Mouse (Mus musculus) gastrocnemius, adult 2 months (tissue): Measurements from ENCODE around the gene Csrp2. TPM values are rescaled to one million over a fixed set of nuclear protein-coding genes. Genes with fewer than 3 reads are reported as not detected.
A peak's percentile ranks its signal among the peaks of the same experiment; 100 is the strongest.

ENCODE experiments used
- DNase-seq: peaks from one replicate; pipeline ENCODE4 v3.0.0; 2022
- H3K27ac ChIP-seq: fragments of 200-600 bp; 2 replicates; pipeline ENCODE4 v1.8.1; 2022; ENCODE audit warnings: mild to moderate bottlenecking
- H3K4me3 ChIP-seq: fragments of 200-600 bp; 2 replicates; pipeline ENCODE4 v1.8.1; 2022; ENCODE audit warnings: mild to moderate bottlenecking, moderate library complexity
- CTCF ChIP-seq: fragments of 200-600 bp; IDR thresholded peaks from 2 replicates; pipeline ENCODE4 v1.8.1; 2022; ENCODE audit warnings: antibody characterized with exemption, mild to moderate bottlenecking, moderate library complexity
- intact Hi-C: fragments of 180-260 bp; cut with DNase I; formaldehyde crosslinking; loops from one replicate; pipeline ENCODE4 v1.15.1; 2025
- total RNA-seq, 2 experiments: library from RNA; stranded (reverse); gene quantifications; 2 replicates each; pipeline ENCODE4 v1.2.3; 2021

The Csrp2 gene
- total RNA-seq, 2 experiments from 2014 or later, result 4.1 to 6.2 TPM

DNA sequence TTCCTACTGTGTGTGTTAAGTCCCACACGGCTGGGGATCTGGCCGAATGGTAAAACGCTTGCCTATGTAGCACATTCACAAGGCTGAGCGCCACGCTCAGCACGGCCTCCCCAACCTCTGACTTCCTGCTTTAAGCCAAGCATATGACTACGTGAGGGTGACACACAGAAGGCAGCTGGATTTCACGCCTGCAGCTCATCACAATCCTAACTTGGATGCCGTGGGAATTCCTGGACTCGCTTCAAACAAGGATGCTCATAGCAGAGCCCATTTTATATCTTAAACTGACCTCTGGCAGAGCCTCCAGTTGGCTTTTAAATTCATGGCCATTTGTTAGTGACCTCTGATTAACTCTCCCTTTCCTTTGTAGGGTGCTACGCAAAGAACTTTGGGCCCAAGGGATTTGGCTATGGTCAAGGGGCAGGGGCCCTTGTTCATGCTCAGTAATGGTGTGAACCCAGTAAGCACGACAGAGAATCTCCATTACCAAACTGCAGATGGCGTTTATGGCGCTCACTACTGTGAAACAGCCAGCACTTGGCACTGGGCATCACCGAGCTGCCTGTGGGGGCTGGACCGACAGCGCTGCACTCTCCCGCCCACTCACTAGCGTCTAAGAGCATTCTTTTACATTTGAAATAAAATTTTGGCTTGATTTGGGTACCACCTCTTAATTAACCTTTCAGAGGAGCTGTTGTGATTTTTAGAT lies 19.4 kb downstream of the Csrp2 start:
- no peak overlapping the region for H3K4me3 ChIP-seq
- peak; percentile 38 for DNase-seq
- intact Hi-C loops, result no loop called here
- peak overlapping the region; percentile 59; the same call in 1 of the 2 replicates for H3K27ac ChIP-seq
- peak; percentile 4; the same call in 1 of the 2 replicates for TF ChIP-seq CTCF

DNA sequence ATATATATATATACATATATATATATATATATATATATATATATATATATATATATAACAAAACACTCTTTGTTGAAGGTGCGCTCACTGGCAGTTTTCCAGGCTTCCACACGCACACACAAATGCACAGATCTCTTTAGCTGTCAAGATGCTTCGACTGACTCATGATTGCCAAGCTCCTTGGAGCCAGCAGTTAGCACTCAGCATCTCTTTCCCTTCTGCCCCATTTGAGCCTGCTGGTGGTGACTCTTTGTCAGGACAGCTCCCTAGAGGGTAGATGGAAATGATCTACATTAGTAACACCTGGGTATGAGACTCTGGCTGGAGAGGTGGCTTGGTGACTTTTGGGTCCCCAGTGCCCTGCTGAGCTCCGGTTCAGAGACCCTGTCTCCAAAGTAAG lies 20.1 kb downstream of the Csrp2 start:
- intact Hi-C loops, result no loop called here
- Histone ChIP-seq H3K27ac (no peak overlapping the region), H3K4me3 (no peak overlapping the region)
- no peak for DNase-seq
- no peak for TF ChIP-seq CTCF

DNA sequence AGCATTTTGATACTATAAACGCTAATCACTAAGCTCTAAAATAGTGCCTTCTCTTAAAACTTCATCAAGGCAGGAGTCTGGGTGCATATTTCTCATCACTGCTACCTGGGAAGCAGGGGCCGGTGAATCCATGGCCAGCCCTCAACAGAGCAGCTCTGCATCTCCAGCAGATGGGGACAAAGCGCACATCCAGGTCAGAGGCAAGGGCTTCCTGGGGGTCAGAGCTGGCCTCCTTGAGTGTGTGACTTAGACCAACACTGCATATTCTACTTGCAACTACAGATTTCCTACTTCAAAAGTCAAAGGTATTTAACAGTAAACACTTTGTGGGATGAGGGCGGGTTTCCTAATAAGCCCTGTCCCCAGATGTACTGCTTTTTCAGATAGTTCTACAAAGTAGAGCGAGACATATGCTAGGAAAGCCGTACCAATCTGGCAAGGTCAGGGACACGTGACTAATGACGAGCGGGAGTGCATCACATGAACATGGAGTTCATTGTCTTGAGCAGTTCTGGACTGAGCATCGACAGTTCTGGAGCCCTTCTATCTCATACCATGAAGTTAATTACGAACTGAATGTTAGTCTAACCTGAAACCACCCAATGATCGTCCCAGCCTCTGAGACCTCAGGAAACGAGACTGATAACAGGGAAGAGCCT lies 21.3 kb downstream of the Csrp2 start:
- peak; percentile 20; the same call in 1 of the 2 replicates for TF ChIP-seq CTCF
- DNase-seq, result no peak
- H3K4me3 ChIP-seq, result no peak overlapping the region
- no peak overlapping the region for H3K27ac ChIP-seq
- intact Hi-C loops, result no loop called here

DNA sequence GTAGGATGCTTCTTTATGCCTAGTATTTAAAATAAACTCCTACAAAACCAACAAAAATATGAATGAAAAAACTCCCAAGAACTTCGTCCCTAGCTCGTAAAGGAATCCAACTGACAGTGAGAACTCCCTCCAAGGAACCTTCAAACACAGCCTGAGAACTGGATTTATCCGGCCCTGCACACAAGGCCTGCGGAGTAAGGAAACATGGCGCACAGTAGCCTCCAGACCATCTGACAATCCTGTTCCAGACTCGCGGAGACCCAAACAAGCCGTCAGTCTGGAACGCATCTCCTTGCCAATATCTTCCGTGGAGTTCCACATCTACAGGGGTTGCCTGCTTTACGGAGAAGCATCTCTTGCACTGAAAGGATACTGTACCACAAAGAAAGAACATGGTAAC lies 22.4 kb downstream of the Csrp2 start:
- no peak overlapping the region for H3K27ac ChIP-seq
- no peak for DNase-seq
- intact Hi-C loops, result no loop called here
- H3K4me3 ChIP-seq, result no peak overlapping the region
- TF ChIP-seq CTCF, result no peak

DNA sequence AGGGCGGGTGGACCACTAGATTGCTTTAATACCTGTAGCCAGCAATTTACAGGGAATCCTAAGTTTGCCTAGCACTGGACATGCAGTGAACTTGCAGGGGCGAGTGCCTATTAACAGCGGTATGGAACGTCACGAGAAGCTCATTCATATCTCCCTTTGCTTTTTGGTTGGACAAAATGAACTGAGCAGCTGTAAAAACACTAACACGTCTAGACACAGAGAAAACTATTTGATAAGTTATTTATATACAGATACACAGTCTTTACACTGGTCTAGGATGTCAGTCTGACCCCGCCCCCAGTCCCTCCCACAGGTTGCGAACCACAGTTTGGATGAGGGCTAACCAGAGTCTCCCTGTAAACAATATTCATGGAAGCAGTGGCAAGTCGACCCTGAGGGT lies 23.2 kb downstream of the Csrp2 start:
- no peak overlapping the region for H3K27ac ChIP-seq

DNA sequence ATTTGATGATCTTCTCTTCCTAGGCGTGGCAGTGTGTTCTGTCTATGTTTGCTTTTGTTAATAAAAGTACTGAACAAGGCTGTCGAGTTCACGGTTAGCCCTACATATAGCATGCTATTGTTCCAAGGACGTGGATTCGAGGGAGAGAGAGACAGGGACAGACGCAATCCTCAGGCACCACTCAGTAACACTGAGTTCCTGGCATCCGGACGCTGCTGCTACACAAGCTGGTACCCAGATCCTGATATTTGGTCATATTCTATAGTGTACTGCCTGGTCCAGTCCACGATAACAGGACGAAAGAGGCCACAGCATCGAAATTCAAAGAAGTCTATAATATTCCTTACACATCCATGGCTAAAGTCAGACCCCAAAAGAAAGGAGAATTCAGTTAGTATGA lies 24.6 kb downstream of the Csrp2 start:
- no peak for TF ChIP-seq CTCF
- no peak overlapping the region for H3K27ac ChIP-seq
- intact Hi-C loops, result no loop called here
- H3K4me3 ChIP-seq, result no peak overlapping the region
- no peak for DNase-seq

More for the DNA sequence above, 23.2 kb downstream of the Csrp2 start:
- intact Hi-C loops, result no loop called here
- TF ChIP-seq CTCF, result no peak
- DNase-seq, result no peak
- H3K4me3 ChIP-seq, result no peak overlapping the region

DNA sequence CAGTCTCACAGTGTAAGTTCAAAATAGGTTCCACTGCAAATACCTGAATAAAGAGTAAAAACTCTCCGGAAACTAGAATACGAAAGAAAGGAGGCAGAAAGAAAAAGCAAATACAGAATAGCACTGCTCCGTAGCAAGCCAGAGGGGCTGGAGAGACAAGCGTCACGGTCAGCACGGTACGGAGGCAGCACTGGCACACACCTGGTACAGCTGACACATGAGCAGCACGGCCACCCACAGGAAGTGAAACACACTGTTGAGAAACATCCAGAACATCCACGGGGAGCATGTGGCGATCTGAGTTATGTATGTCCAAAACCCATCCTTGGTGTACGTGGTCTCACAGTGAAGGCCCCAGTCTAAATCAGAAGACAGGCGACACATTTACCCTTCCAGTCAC lies 26.4 kb downstream of the Csrp2 start:
- intact Hi-C loops, result no loop called here

DNA sequence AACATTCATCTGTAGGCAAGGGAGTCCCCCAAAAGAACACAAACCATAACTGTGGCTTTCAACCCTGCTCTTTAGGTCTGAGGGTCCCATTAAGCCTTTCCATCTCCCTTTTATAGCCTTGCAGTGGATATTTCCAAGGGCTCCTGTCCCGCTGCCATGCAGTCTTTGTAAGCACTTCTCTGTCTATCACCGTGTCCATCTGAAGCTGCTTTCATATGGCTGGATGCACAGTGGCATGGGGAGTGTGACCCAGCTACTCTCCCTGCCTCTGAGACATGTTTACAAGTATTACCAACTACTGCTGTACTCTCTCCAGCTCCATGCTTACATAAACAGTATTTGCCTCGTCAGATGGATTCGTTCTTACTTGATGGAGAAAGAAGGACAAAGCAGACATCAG lies 28.0 kb downstream of the Csrp2 start:
- Histone ChIP-seq H3K4me3 (no peak overlapping the region), H3K27ac (no peak overlapping the region)
- no peak for DNase-seq
- intact Hi-C loops, result no loop called here
- TF ChIP-seq CTCF, result no peak

More for the DNA sequence above, 26.4 kb downstream of the Csrp2 start:
- H3K4me3 ChIP-seq, result no peak overlapping the region
- no peak for TF ChIP-seq CTCF
- no peak overlapping the region for H3K27ac ChIP-seq
- DNase-seq, result no peak

DNA sequence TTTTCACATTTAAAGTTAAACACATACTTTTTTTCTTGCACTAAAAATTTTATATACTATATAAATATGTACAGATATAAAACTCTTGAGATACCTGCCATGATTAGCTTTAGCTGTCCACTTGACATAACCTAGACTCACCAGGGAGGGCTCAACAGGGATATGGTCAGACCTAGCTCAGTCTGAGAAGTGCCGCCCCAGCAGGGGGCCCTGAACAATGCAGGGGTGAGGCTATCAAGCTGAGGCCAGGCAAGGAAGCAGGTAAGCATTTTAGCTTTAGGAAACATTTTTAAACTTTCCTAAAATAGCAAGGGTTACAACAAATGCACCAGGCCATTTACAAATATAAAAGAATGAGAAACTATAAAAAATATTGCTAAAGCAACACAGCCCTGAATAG lies 31.5 kb downstream of the Csrp2 start:
- no peak for DNase-seq
- H3K4me3 ChIP-seq, result no peak overlapping the region
- TF ChIP-seq CTCF, result no peak
- H3K27ac ChIP-seq, result peak overlapping the region; percentile 89; the same call in 1 of the 2 replicates
- intact Hi-C loops, result loop anchor here (5.0 kb wide), 1 partner anchor 159 kb away; no protein-coding TSS in a partner anchor

DNA sequence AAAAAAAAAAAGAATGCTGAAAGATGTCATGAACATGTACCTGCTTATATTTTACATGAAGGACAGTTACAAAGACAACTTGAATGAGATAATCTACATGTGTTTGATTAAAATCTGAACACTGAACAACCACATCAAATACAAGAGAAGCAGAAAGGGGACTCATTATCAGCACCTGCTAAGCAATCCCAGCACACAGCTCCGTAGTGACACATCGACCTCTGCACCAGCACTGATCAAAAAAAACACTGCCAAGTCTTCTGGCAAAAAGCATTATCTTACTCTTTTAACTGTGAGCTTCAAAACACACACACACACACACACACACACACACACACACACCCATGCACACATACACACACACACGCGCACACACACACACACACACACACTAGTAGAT lies 32.2 kb downstream of the Csrp2 start:
- Histone ChIP-seq H3K4me3 (no peak overlapping the region), H3K27ac (peak overlapping the region; percentile 89)
- TF ChIP-seq CTCF, result no peak
- DNase-seq, result no peak
- intact Hi-C loops, result loop anchor here (5.0 kb wide), 1 partner anchor 159 kb away; no protein-coding TSS in a partner anchor

DNA sequence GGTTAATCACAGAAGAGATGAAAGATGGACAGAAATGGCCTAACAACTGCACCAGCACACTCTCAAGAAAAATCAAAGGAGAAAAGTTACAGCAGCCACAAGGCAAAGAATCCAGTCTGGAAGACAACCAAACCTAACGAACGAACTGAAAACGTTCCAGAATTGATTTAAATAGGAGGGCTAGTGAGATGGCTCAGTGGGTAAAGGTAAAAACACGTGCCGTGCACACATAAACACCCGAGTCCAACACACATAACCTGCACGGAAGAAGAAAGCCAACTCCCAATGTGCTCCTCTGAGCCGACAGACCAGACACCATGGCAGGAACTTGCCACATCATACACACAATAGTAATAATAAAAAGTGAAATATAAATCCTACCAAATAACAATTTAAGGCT lies 32.7 kb downstream of the Csrp2 start:
- intact Hi-C loops, result loop anchor here (5.0 kb wide), 1 partner anchor 160 kb away; no protein-coding TSS in a partner anchor
- Histone ChIP-seq H3K4me3 (no peak overlapping the region), H3K27ac (peak overlapping the region; percentile 89)
- TF ChIP-seq CTCF, result no peak
- DNase-seq, result no peak

DNA sequence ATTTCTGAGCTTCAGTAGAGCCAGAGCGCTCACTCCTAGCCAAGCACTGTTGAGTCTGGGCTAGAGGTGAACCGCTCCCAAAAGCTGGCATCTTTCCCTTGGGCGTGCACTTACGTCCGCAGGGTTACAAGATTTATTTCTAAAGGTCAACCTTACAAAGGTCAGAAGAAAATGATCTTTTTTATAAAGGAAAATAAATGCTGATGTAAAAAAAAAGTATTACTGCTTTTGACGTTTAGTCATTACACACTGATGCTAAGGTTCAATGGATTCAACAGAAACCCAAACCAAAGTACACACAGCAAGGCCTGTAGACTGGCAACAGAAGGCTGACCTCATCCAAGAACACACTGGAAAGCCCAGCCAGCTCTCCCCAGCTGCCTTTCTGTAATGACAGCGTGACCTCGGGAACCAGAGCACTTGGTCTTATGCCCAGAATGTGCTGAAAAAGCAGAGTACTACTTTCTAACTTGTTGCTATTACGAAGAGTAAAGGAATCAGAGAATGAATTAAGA lies 33.4 kb downstream of the Csrp2 start:
- Histone ChIP-seq H3K27ac (peak overlapping the region; percentile 89), H3K4me3 (no peak overlapping the region)
- intact Hi-C loops, result loop anchor here (5.0 kb wide), 1 partner anchor 161 kb away; no protein-coding TSS in a partner anchor
- no peak for TF ChIP-seq CTCF
- DNase-seq, result peak; percentile 87

DNA sequence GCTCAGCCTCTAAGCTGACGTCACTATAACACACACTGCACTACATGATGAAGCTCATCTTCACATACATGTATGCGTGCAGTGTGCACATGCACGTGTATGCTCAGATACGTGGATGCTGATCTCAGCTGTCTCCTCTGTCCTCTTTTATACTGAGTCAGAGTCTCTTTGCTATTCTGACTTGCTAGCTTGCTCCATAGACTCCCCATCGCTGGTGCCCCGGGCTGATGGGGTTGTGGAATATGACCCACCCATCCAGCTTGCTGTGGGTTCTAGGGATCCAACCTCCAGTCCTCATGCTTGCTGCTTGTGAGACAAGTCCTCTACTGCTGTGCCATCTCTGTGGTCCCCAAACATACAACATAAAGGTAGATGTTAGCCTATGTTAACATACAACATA lies 39.3 kb downstream of the Csrp2 start:
- no peak for TF ChIP-seq CTCF
- DNase-seq, result no peak
- Histone ChIP-seq H3K27ac (no peak overlapping the region), H3K4me3 (no peak overlapping the region)
- intact Hi-C loops, result no loop called here
